Mouse (Mus musculus) cerebral cortex, adult 2 months (tissue): Measurements from ENCODE around the gene Zfp141.

Experiments
- WGBS: fragments of 180-500 bp; shearing (Covaris S2); methylation state at CpG from one replicate; pipeline ENCODE4 v1.1.7; 2018; 5-methylcytosine and 5-hydroxymethylcytosine counted together

Gene Zfp141

DNA sequence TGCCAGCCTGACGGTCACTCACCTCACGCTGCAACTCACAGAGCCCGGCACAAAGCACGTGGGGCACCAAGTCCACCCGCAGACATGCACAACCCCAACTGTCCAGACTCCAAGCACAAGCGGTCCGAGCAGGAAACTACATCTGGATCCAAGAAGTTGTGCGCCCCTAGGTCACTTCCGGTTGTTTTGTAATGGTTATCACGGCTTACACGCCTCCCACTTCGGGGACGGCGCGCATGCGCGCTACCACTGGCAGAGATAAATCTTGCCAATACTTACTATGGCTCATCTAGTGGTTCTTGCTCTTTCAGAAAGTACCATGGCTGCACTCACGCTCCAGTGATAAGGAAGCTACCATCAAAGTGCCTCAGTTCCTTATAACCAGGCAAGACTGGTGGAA lies at the start of gene Zfp141:
Gene Zfp141, minus strand, starts transcription at position 153 of the 400 bp plus-strand sequence.
- WGBS = under 1% methylated on average over 18 of the region's 18 CpGs

DNA sequence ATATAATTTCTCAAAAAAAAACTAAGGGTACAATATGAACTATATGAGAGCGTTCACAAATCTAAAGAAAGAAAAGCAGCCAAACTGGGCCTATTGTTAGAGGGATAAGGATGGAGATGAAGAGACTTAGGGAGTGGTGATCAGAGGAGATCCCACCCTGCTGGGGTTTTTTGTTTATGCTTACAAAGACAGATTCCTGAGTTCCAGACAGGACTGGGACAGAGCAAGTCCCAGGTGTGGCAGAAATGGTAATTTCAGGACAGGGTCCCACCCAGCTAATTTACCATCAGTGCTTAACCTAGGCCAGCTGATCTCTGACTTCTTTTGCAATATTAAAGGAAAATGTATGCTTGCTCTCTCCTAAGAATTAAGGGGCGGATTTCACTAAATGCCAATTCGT lies 46.2 kb upstream of the Zfp141 start:
- whole genome bisulfite sequencing = 77% methylated on average over 3 of the region's 3 CpGs

- WGBS = under 1% methylated on average over 20 of the region's 20 CpGs
Measured at GRCm38 (mm10) chr7:42505186-42505585, 354 bp downstream of the Zfp141 start.

- WGBS = 98% methylated on average over 5 of the region's 5 CpGs
Measured at GRCm38 (mm10) chr7:42498248-42498647, 7.3 kb downstream of the Zfp141 start.

GRCm38 (mm10) chr7:42497356-42497755 lies 8.2 kb downstream of the Zfp141 start:
- 96% methylated on average over 9 of the region's 9 CpGs for WGBS

- WGBS = 92% methylated on average over 1 of the region's 1 CpGs
Measured at GRCm38 (mm10) chr7:42496202-42496601, 9.3 kb downstream of the Zfp141 start.

DNA sequence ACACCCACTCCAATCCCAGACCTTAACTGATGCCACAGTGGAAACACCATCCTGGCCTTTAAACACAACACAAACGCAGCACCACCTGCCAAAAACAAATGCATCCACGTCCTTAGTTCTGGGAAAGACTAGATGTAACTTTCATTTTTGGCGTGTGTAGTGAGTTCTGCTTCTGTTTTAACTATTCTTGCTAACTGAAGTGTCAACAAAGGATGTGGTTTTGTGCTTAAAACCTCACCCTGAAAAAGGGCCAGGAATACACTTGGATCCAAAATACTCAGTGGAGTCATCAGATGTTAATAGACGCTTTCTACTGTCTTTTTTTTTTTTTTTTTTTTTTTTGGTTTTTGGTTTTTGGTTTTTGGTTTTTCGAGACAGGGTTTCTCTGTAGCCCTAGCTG lies 14.7 kb downstream of the Zfp141 start:
- 55% methylated on average over 5 of the region's 5 CpGs for WGBS

- WGBS = 47% methylated on average over 4 of the region's 4 CpGs
Measured at GRCm38 (mm10) chr7:42490358-42490757, 15.2 kb downstream of the Zfp141 start.

- WGBS = 67% methylated on average over 4 of the region's 4 CpGs
Measured at GRCm38 (mm10) chr7:42454640-42455039, 50.9 kb downstream of the Zfp141 start.

- WGBS = 42% methylated on average over 3 of the region's 3 CpGs
Measured at GRCm38 (mm10) chr7:42450618-42451017, 54.9 kb downstream of the Zfp141 start.

GRCm38 (mm10) chr7:42447850-42448249 lies 57.7 kb downstream of the Zfp141 start, which contains the start of gene 4933421I07Rik:
Gene 4933421I07Rik, minus strand, starts transcription at chr7:42448120.
- WGBS = 77% methylated on average over 5 of the region's 5 CpGs

DNA sequence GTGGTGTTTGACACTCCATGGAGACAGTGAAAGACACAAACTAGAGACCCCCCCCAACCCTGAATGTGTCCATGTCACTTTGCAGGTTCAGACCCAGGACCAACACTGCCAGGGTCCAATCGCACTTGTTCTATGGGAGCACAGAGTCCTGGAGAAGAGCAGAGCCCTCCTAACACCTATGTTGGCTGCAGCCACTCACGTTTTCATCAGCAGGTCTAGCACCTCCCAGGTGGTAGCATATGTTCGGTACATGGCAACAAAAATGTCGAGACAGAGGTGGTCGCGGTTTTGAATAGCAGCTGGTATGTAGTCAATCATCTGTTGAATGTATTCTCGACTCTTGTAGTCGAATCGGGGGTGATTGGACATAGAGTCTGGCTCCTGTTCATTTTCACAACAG lies 58.2 kb downstream of the Zfp141 start:
- 88% methylated on average over 9 of the region's 9 CpGs for WGBS
